Mouse (Mus musculus): Measurements from ENCODE around the gene Stt3b.

Gene Stt3b

DNA sequence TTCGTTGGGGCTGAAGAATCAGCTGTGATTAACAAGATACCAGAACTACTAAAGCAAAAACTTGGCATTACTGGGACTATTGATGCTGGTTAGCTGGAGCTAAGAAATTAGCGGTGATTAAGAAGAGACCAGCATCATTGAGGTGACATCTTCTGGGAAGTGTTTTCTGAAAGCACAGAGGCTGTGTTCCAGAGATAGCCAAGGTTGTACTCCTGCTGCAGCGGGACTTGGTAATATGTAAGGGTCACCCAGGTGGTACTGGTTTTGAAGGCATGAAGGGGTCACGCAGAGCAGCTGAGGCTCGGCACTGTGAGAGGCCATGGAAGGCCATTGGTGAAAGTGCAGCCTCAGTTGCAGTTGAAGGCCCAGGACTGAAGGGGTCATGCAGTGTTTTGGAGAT, 37.8 kb downstream of the Stt3b start:
- DNase-seq (ENCODE audit: low read depth in 2 of 2, low spot score in 2 of 2), result peak; percentile 29 to 37

DNA sequence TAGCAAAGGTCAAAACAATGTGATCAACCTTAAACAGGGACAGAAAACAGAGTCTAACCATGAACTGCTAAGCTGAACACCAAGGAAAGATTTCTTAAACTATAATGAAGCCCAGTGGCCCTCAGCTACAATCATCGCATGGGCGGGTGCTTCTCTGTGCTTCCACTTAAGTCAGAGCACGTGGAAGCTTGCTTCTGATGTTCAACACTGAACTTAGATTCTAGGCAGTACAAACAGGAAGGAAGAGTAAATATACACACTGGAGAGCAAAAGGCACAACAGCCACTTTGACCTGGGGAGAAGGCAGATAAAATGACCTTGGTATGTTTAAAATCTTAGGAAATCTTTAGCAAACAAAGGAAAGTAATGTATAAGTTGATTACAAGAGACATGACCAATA, 38.7 kb downstream of the Stt3b start:
- DNase-seq (ENCODE audit: low read depth in 2 of 2, low spot score in 2 of 2), result no peak

DNA sequence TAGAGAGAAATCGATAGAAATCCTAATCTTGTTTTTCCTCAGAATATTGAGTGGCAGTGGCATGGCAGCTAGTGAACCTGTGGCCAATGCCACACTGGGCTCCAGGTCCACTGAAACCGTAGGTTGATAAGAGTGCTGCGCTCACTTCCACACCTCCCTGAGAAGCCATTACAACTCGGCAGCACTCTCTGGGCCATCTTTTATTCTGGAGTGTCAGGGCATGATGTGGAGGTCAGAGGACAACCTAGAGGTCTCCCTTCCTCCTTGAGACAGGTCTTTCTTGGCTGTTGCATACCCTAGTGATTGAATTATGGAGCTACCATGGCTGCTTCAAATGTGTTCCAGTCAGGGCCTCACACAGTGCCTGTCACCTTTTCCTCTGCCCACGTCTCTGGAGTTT, 48.3 kb downstream of the Stt3b start:
- DNase-seq (ENCODE audit: low read depth in 2 of 2, low spot score in 2 of 2), result no peak

DNA sequence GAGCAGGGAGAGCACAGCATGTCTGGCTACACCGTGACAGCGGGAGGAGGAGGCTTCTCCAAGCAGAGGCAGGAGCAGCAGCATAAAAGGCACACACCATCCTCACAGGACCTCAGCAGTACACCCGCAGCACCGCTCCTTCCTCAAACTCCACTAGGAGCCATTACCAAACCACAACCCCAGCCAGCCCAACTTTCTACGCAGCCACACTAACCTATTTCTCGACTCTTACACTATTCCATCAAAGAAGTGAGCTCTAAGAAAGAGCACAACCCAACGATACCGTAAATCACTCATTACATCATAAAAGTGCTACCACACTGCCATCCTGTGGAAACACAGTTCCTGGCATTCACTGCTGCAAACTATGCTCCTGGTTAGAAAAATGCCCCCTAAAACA, 48.8 kb downstream of the Stt3b start:
- no peak for DNase-seq (ENCODE audit: low read depth in 2 of 2, low spot score in 2 of 2)

DNA sequence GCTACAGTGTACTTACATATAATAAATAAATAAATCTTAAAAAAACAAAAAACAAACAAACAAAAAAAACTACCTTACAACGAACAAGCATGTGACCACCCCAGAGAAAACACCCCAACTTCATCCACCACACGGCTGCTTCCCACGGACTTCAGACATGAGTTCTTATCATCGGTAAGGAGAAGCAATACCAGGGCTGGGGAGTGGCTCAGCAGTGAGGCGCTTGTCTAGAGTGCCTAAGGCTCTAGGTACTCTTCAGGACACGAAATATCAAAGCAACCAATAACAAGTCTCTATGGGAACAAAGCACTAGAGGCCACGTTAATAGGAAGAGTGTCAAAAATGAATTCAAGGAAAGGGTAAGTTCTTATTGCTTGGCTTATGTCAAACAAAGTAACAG, 49.8 kb downstream of the Stt3b start:
- no peak for DNase-seq (ENCODE audit: low read depth in 2 of 2, low spot score in 2 of 2)

DNA sequence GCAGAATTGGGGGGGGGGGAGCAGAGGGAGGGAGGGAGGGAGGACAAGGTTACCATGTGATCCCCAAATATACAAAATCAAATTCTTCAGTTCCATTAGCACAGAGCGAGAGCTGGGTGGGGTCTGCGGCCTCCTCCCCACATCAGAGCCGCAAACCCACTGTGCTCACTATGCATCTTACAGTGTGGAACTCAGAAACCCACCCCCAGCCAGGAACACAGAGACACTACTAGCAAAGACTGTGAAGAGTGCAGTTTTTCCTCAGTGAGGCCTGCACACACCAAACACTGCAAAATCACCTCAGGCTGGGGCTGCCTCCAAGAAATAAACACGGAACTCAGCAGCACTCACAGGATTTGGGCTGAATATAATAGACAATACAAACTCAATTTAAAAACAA, 50.4 kb downstream of the Stt3b start:
- DNase-seq (ENCODE audit: low read depth in 2 of 2, low spot score in 2 of 2), result no peak

DNA sequence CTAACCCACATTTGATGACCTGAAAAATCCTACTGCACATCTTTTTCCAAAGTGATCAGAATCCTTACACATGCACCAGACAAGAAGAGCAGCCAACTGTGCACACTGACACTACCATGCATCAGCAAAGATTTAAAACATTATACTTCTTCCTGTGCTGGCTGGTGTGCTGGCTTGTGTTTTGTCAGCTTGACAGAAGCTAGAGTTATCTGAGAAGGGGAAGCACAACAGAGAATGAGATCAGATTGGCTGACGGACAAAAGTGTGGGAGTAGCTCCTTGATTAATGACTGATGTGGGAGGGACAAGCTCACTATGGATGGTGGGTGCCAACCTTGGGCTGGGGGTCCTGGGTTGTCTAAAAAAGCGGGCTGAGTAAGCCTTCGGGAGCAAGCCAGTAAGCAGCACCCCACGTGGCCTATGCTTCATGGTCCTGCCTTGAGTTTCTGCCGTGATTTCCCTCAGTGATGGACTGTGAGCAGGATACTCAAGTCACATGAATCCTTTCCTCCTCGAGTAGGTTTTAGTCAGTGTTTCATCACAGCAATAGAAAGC, 52.4 kb downstream of the Stt3b start:
- DNase-seq (ENCODE audit: low read depth in 2 of 2, low spot score in 2 of 2), result no peak

DNA sequence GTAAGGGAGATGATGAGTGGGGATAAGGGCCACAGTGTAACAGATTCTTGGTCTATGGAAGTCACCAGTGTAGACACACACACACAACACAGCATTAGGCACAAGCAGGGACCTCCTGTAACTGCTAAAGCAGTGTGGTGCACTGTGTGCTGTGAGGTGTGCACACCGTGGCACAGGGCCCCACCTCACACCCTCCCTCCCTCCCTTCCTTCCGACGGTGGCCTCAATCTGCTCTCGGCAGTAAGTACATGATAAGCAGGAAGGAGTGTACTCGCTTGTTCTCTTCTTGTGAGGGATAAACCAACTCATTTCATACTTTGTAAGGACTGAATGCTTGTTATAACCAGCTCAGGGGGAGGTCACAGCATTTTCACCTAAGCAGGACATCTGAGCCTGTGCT, 61.1 kb downstream of the Stt3b start:
- no peak for DNase-seq (ENCODE audit: low read depth in 2 of 2, low spot score in 2 of 2)

DNA sequence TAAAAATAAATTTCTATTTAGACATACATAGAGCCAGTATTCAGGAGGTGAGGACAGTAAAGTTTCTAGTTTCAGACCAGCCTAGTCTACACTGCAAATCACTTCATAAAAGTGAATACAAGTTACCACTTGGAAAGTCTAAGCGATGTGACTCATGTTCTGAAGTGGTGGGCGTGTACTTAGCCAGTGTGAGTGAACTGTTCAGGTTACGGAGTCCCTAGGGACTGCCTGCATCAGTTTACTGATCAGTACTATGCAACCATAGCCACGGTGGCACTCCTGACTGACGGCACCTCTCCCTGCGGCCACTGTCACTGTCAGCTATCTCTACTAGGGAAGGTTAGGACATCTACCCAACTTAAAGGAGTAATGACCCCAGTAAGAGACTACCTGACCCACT, 65.1 kb downstream of the Stt3b start:
- DNase-seq (ENCODE audit: low read depth in 2 of 2, low spot score in 2 of 2), result no peak

DNA sequence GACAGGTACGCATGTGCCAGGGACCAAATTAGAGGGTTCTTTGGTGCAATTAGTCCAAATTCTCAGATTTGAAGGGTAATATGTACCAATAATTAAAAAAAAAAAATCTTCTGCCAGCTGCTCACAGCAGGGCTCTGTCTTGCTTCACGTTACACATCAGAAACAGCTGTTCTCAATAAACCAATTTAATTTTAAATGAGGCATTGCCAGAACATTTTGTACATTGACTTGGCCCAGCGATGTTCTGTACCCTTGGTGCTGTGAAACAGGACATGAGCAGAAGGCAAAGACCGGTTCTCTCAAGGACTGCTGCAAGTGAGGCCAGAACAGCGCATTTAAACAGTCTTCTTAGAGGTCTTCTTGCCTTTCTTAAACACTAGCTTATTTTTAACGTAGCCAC, 66.6 kb downstream of the Stt3b start:
- DNase-seq (ENCODE audit: low read depth in 2 of 2, low spot score in 2 of 2), result no peak

DNA sequence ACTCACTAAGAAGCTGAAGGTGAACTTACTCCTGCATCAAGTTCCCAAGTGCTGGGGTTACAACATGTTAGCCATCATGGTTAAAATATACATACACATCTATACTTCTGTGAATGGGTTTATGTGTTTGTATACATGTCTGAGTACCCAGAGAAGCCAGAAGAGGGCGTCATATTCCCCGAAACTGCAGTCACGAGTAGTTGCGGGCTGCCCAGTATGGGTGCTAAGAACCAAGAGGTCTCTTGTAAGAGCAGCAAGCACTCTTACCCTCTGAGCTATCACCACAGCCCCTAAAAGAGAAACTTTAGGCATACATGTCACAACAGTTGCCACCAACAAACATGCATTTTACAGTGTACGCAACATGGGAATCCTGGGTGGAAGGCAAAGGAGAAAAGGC, 70.4 kb downstream of the Stt3b start:
- DNase-seq (ENCODE audit: low read depth in 2 of 2, low spot score in 2 of 2), result no peak

DNA sequence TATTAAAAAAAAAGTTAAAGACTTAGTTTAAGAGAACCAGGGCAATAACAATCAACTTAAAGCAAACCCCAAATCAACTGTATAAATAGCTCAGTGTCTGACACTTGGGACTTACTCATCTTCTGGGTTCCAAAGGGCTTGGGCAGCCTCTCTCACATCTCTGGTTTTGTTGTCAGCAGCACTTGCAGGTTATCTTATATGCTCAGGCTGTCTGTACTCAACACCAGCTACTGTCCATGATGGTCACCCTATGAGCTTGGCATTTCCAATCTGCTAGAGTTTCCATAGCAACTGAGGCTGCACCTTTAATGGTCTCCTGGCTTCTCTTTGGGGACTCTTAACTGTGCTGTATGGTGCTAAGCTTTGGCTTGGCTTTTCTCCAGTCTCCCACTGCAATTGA, 72.3 kb downstream of the Stt3b start:
- DNase-seq (ENCODE audit: low read depth in 2 of 2, low spot score in 2 of 2), result no peak

DNA sequence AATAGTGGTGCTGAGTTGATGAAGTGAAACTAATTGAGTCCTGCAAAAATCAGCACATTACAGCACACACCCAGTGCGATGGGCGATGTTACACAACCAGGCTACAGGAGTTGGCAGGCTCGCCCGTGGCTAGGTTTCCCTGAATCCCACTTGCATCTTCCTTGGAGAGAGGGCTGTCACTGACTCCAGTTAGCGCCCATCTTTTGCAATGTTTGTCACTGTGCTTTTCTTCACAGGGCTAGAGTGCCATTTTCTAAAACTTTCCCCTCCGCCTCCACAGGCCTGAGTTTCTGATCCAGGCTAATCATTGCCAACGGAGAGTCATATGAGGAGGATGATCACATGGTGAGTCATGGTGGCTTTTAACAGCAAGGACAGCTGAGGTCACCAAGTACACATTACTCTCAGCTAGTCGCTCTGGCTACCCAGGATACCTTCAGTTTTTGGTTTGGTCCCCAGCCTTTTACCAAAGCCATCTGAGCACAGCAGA, 73.8 kb downstream of the Stt3b start:
- DNase-seq (ENCODE audit: low read depth in 2 of 2, low spot score in 2 of 2), result no peak

DNA sequence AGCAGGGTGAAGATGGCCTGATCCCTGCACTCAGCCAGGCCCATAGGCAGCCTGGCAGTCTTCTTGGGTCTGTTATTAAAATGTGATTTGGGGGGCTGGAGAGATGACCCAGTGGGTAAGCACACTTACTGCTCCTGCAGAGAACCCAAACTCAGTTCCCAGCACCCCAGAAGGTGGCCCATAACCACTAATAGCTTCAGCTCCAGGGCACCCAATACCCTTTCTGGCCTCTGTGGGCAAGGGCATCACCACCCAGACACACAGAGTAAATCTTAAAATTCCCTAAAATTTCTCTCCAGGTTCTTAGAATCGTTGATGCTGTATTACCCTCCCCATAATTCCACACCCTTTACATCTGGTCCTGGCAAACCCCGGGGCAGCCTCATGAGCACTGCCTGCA, 75.7 kb downstream of the Stt3b start:
- DNase-seq (ENCODE audit: low read depth in 2 of 2, low spot score in 2 of 2), result no peak

DNA sequence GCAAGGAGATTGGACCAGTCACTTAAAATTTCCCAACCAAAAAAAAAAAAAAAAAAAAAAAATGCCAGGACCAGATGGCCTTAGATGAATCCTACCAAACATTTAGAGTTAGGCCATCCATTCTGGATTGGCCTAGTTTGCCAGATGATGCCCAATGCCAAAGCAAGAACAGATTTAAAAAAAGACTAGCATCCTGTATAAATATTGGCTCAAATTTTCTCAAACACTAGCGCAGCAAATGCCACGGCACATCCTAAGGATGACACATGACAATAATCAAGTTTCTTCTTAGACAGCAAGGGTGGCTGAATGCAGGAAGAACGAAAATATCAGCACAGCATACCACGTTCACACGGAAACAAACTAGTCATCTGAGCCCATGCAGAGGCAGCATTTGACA, 76.5 kb downstream of the Stt3b start:
- no peak for DNase-seq (ENCODE audit: low read depth in 2 of 2, low spot score in 2 of 2)

DNA sequence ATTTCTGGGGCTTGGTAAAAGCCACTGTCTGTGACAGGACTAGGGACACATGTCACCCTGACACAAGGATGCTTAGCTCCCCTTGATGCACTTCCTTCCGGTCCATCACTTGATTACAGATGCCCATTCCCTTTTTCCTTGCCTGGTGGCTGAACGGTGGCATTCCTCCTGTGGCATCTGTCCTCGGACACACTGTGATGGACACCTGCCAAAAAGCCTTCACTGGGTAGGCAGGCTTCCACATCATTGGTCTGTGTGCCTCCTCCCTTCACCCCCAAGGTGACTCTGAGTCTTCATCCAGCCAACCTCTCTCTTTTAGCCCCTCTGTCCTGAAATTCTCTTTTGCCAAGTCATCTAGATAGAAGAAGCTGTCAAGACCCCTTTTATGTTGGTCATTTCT, 78.7 kb downstream of the Stt3b start:
- DNase-seq (ENCODE audit: low read depth in 2 of 2, low spot score in 2 of 2), result no peak

DNA sequence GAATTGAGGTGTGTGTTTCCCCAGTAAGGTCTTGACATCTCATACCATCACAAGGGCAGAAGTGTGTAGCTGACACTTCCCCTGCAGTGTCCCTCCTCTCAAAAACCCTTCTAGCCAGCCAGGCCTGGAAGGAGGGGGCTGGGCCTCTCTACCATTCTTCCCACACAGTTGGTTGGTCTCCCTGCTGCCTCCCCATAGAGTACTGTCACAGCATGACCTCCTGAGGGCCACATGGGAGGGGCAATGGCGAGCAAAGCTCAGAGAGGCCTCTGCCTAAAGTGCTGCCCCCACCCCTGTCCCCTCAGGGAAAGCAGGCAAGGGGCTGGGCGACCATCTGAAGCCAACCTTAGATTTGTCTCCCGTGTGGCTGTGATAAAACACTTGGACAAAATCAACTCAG, 80.1 kb downstream of the Stt3b start:
- no peak for DNase-seq (ENCODE audit: low read depth in 2 of 2, low spot score in 2 of 2)

DNA sequence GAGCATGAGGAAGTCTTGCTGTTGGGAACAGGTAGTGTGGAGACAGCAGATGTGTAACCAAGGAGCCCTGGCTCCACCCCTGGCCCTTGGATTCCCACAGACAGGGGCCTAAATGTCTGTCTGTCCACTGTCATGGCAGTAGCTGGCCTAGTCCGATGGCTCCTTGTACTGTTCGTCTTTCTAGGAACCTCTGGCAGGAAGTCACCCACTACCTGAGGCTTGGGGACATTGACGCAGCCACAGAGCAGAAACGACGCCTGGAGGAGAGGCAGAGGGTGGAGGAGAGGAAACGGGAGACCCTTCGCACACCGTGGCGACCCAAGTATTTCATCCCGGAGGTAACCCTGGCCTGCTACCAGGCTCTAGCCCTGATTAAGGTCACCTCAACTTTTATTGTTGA, 80.5 kb downstream of the Stt3b start:
- no peak for DNase-seq (ENCODE audit: low read depth in 2 of 2, low spot score in 2 of 2)

DNA sequence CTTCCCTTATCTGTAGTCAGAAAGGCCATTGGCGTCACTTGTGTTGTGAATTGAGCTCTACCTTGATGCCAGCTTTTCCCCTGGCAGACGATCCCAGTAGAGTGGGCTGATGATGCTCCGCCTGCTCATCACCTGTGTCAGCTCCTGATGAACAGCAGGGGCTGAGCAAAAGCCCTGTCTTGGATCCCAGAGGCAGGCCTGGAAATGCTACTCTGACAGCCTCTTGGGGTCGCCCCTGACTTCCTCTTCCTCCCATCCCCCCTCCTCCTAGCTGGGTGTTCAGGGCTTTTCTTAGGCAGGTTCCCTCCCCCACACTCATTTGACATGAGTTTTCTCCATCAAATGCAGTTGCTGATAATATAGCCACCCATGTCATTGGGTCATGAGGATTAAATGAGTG, 81.1 kb downstream of the Stt3b start:
- DNase-seq (ENCODE audit: low read depth in 2 of 2, low spot score in 2 of 2), result no peak

DNA sequence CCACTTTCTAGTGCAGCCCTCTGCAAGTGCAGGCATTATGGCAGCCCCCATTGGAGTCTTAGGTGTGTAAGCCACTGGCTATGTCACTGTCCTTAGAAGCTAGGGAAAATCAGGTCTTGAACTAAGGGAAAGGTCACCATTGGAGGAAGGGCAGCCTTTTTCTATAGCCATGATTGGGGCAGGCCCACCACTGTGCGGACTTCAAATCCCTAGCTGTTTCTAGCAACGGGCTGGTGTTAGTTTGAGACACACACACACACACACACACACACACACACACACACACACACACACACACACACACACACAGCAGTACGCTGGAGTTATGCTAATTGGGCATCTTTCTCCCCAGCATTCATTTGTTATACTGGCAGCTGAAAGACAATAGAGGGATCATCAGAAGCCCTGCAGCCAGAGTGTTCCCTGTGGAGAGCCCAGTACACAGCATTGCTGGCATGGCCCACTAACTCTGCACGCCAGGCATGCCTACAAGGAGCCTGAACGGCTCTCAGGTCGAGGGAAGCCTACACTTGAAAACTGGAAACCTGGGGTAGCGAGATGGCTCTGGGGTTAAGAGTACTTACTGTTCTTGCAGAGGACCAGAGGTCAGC, 85.4 kb downstream of the Stt3b start:
- DNase-seq (ENCODE audit: low read depth in 2 of 2, low spot score in 2 of 2), result no peak

DNA sequence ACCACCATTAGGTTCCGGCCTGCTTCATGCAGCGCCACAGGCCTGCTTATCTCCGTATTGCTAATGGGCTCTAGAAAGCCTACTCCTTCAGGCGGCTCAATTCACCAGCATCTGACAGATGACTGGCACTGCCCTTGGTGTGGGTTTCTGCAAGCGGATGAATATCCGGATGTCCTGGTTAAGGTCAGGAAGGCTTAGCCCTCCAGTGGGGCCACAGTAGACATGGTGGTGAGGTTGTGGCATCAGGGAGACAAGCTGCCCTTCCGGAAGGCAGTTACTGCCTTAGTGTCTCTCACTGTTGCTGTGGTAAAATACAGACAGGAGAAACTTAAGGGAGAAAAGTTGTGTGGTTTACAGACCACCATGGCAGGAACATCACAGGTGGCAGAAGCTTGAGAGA, 89.0 kb downstream of the Stt3b start:
- no peak for DNase-seq (ENCODE audit: low read depth in 2 of 2, low spot score in 2 of 2)

DNA sequence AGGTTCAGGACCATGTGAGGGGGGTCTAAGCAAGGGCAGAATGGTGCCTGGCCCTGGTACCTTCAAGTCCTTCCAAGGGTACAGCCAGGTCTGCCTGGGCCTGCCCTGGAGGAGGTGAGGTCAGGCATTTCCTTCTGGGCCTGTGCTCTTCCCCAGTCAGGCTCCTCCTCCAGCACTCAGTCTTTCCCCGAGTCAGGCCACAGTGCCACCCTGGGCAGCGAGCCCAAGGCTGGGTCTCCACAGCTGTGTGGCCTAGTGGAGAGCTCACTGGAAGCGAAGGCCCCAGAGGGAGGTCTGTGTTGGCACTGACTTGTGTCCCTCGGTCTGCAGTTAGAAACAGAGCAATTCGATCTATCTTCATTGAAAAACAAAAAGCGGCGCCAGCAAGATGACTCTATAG, 89.8 kb downstream of the Stt3b start:
- DNase-seq (ENCODE audit: low read depth in 2 of 2, low spot score in 2 of 2), result no peak

DNA sequence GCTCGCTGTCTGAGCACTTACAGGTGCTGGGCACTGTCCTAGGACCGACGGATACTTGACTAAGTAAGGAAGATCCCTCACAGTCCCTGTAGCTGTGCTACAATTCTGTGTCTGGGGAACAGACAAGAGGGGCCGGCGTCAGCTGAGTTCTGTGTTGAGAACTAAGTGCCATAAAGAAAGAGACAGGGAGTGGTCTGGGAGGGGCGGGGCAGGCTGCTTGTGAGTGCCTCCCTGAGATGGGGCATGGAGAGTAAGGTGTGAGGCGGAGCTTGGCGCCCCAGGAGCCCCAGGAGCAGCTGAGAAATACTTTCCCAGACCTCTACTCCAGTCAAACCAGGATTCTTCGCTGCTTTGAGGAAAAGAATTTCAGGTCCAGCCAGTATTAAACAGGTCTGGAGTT, 92.2 kb downstream of the Stt3b start:
- DNase-seq (ENCODE audit: low read depth in 2 of 2, low spot score in 2 of 2), result no peak
